Mouse (Mus musculus): ENCODE data around the gene Ovgp1.

DNA sequence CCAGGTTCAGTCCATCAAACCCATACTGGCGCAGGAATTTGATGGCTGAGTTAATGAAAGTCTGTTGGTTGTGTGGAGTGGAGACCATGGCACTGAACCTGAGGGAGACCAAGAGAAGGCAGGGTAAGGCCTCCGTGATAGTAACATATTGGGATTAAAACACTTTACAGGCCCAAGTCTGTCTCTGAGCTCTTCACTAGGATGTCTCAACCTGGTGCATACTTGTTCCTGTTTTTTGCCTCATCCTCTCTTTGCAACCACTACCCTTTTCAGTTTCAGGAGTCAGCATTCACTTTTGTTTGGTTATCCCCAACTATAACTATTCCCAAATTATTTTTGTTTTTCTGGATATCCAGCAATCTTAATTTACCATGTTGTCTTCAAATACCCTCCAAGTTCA, 50.6 kb downstream of the Ovgp1 start:
- no peak for TF ChIP-seq CTCF (IDR thresholded peaks at IDR 0.05; ENCODE audit: borderline replicate concordance, control insufficient read depth, extremely low read depth, insufficient read depth, low read length, poor library complexity)
- no peak for TF ChIP-seq POLR2A (IDR thresholded peaks at IDR 0.05; ENCODE audit: control insufficient read depth, extremely low read depth, insufficient read depth, low read length, poor library complexity)
